Mouse (Mus musculus): ENCODE data around the gene Pole2. TPM values are rescaled to one million over a fixed set of nuclear protein-coding genes. Genes with fewer than 3 reads are reported as not detected.
"Not testable (repeated sequence)": the region's sequence is repeated elsewhere in the genome, so short reads cannot be mapped to it uniquely, and the experiment has no call there.

Gene Pole2
- total RNA-seq, 2 experiments from 2014 or later = 0.69 to 0.85 TPM

DNA sequence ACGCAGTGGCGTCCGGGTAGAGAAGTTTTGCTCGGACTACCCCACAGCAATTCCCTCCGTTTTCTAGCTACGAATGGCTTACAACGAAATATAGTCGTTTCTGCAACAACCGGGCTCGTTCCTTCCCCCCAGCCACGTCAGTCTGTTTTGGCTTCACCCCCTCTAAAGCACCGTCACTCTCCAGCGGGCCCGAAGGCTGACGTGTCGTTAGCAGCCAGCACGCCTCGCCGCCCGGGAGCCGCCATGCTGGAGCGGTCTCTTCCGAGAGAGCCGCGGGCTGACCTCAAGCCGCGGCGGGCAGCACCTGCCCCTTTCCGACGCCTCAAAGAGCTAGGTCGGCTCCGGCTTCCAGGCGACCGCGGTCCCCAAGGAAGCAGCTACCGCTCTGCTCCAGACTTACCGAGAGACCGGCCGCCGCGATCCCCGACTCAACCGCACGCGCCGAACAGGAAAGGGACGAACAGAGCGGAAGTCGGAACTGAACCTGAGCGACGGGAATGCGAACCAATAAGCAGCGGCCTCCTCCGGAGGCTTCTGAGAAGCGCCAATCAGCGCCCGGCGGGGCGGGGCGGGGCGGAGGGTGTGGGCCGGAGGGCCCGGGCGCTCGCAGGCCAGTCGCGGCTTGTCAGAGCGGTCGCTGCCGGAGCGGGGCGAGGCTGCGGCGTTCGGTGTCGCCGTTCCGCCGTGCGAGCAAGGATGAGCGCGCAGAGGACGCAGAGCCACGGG lies 44.2 kb downstream of the Pole2 start, which contains the start of the genes Rpl36al and Mgat2:
Gene Rpl36al, minus strand, starts transcription at position 501 of the 726 bp plus-strand sequence.
Gene Mgat2, plus strand, starts transcription at position 575 of the 726 bp plus-strand sequence.
- DNase-seq (ENCODE audit: low spot score in 2 of 2) = peak; percentile 99

DNA sequence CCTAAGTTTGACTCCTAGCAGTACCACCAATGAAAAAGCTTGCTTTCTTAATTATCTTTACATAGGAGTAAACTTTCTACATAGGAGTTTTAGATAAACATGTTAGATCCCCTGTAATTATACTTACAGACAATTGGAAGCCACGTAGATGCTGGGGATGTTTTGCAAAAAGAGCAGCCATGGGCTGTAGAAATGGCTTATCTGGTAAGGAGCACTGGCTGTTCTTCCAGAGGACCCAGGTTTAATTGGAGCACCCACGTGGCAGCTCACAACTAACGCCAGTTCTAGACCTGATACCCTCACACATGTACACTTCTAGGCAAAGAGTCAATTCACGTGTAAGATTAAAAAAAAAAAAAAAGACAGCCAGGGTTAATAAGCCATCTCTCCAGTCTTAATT lies 46.2 kb downstream of the Pole2 start:
- no peak for DNase-seq (ENCODE audit: low spot score in 2 of 2)

DNA sequence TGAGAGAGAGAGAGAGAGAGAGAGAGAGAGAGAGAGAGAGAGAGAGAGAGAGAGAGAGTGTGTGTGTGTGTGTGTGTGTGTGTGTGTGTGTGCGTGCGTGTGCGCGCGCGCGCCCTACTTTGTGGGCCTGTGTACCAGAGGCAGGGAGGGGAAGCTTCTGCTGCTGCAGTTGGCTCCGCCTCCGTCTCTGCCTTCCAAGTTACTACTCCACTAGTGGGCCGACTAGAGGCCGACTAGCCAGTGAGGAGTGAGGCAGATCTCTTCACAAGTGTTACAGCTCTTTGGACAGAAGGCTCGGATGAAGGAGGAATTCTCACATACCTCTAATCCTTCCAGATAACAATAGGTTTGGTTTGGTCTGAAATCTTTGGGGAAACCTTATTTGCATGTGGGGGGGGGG lies 48.6 kb downstream of the Pole2 start:
- no peak for DNase-seq (ENCODE audit: low spot score in 2 of 2)

DNA sequence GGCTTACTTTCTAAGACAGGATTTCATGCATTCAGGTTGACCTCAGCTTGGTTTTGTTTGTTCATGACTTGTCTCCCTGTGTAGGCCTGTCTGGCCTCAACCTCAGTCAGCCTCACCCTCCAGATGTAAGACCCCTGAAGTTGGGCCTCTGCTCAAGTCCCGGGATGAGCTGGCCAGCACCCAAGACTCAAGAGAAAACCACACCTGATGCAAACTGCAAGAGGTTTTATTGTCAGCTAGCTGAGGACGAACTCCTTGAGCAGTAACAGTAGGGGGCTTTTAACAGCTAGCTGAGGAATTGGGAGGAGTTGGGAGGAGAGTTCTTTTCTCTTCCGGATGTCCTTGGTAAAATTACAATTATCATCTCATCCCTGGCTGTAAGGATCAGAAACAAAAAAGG lies 50.5 kb downstream of the Pole2 start:
- DNase-seq (ENCODE audit: low spot score in 2 of 2) = no peak

DNA sequence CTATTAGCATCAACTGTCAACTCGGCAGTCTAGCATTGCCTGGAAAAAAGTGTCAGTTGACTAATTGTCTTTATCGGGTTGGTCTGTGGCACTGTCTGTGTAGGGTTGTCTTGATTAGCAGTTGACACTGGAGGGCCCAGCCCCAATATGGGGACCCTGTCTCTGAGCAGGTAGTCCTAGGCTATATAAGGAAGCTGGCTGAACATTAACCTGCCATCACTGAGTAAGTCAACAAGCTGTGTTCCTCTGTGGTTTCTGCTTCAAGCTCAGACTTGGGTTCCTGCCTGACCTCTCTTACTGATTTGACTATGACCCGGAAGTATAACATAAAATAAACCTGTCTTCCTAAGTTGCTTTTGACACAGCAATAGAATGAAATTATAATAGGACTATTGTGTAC lies 52.0 kb downstream of the Pole2 start:
- DNase-seq (ENCODE audit: low spot score in 2 of 2) = no peak

DNA sequence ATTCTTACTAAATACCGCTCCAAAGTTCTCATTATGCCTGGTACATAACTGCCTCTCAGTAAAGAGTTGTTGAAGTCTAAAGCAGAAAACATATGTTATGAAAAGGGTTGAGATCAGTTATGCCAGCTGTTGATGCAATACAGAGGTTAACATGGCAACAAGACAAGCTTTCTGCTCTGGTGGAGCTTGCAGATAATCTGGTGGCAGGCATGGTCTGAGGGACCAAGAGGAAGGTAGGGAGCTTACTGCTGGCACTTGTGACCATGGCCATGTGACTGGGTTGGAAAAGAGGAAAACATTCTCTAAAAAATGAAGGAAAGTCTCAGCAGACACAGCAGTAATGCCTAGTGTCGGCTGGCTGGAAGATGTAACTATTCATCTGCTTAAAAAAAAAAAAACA lies 56.7 kb downstream of the Pole2 start:
- no peak for DNase-seq (ENCODE audit: low spot score in 2 of 2)

DNA sequence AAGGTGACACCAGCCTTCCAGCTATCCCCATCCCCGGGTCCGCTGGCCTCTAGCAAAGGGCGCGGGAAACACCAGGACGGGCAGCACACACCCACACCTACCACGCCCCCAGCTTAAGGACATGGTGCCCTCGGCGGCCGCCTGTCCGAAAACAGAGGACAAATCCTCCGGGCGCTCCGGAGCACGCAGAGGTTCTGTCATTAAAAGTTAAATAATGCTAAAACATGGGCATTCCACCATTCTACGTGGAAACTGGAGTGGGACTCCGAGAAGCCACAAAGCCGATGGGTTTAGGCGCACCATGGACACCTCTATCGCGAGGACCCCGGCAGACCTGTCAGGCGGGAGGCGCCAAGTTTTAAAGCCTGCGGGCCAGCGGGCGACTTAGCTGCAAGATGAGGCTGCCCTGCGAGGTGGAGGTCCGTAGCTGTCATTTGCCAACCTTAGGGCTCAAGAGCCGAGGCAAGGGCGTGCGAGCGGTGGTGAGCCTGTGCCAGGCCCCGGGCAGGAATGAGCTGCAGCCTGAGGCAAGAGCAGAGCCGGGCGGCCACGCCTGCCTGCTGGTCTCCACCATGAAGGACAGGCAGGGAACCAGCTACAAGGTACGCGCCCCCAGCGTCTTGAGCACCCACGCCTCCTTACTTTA lies 59.4 kb downstream of the Pole2 start, which contains the start of gene Lrr1:
Gene Lrr1, plus strand, starts transcription at position 354 of the 646 bp plus-strand sequence.
- DNase-seq (ENCODE audit: low spot score in 2 of 2) = peak; percentile 83 to 95

DNA sequence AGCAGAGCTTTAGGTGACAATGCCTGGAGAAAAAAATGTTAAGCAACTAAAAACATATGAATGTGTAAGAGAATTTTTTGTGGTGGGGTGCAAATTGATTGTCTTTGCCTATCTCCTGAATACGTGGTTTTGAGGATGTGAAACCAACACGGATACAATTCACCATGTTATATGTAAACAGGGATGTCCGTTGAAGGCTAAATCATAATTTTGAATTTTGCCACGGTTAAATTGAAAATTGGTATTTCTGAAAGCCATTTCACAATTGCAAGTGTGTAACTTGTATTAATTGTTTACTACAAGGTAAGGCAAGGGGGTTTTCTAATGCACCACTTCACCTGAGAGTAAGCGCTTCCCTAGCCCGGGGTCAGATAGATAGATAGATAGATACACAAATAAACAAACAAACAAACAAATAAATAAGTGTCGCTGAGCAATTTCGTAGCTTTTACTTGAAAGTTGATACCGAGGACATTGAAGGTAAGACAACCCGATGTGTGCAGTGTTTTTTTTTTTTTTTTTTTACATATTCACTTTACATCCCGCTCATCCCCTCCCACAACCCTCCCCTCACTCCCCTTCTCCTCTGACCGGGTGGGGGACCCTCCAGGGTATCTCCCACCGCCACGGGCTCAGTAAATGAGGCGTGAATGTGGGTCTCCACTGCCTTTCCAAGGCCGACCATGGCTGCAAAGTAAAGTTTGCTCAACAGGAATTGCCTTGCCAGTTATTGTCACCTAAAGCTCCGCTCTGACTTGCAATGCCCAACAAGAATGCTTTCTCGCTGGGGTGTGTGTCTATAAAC lies 60.1 kb downstream of the Pole2 start:
- DNase-seq (ENCODE audit: low spot score in 2 of 2) = no peak

DNA sequence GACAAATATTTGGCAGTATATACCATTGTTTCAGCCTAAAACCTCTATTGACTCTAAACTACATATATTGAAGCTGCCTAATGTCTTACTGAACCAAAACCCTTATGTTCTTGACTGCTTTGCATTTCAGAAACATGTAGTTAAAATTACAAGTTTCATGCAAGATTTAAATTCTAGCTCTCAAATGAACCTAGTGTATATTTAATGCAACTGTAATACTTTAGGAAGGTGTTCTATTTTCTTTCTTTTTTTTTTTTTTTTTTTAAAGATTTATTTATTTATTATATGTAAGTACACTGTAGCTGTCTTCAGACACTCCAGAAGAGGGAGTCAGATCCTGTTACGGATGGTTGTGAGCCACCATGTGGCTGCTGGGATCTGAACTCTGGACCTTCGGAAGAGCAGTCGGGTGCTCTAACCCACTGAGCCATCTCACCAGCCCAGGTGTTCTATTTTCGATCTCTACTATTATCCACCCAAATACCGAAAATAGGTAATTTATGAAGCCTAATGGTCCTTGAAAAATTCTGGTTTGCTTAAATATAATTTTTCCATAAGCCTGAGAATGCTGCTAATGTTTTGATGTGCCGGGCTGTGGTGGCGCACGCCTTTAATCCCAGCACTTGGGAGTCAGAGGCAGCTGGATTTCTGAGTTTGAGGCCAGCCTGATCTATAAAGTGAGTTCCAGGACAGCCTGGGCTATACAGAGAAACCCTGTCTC lies 61.0 kb downstream of the Pole2 start:
- DNase-seq (ENCODE audit: low spot score in 2 of 2) = not testable (repeated sequence)

DNA sequence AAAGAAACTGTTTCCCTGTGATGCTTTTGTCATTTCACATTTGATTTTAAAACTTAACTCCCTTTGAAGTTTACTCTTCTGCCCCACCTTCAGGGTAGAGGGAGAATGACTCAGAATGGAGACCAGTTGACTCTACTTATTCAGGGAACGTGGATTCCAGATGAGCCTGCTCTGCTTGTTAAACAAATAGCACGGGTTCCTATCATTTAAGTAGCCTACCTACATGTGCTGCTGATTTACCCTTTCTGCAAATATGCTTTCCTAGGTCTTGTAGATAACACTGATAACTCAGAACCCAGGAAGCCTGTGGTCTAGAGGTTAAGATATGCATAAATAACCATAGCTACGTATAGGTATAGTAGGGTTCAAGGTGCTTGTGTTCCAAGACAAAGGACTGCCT lies 63.1 kb downstream of the Pole2 start:
- DNase-seq (ENCODE audit: low spot score in 2 of 2) = no peak

DNA sequence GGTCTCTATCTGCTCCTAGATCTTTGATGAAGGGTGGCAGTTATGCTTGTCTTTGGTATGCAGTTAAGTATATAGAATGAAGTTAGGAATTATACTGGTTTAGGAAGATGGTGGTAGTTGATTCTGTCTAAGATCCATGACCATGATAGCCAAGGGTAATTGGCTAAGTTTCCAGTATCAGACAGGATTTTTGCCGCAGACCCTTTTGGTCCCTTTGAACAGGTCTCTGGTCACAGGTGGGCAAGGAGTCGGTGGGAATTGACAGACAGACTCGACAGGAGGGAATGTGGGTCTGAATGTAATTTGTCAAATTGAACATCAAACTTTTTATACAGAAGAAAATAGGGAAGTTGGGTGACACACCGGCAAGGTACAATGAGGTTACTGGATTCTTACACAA lies 64.4 kb downstream of the Pole2 start:
- DNase-seq (ENCODE audit: low spot score in 2 of 2) = not testable (repeated sequence)

DNA sequence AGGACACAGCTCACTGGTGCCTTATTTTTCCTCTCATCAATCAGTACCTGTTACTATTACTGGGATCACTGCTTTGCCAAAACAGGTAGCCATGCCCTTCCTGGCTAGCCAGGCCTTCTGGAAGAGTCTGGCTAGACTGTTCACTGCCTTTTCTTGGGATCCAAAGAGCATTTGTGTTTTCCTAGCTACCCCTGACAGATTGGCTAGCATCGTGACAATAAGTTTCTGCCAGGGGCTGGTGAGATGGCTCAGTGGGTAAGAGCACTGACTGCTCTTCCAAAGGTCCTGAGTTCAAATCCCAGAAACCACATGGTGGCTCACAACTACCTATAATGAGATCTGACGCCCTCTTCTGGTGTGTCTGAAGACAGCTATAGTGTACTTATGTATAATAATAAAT lies 67.3 kb downstream of the Pole2 start:
- DNase-seq (ENCODE audit: low spot score in 2 of 2) = not testable (repeated sequence)

DNA sequence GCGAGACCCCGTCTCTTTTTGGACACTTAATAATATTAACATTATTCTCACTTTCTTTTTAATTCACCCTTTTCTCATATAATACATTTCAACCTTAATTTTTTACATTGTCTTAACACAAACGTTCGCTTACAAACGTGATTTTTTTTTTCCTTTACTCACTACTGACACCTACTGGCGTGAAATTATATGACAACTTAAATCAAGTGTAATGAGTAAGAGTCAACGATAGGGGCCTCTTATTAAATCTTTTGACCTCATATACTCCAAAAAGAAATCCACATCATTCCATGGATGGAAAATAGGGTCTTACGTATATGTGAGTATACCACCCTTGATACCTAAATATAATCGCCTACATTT lies 68.4 kb downstream of the Pole2 start:
- DNase-seq (ENCODE audit: low spot score in 2 of 2) = peak; percentile 17 to 60

DNA sequence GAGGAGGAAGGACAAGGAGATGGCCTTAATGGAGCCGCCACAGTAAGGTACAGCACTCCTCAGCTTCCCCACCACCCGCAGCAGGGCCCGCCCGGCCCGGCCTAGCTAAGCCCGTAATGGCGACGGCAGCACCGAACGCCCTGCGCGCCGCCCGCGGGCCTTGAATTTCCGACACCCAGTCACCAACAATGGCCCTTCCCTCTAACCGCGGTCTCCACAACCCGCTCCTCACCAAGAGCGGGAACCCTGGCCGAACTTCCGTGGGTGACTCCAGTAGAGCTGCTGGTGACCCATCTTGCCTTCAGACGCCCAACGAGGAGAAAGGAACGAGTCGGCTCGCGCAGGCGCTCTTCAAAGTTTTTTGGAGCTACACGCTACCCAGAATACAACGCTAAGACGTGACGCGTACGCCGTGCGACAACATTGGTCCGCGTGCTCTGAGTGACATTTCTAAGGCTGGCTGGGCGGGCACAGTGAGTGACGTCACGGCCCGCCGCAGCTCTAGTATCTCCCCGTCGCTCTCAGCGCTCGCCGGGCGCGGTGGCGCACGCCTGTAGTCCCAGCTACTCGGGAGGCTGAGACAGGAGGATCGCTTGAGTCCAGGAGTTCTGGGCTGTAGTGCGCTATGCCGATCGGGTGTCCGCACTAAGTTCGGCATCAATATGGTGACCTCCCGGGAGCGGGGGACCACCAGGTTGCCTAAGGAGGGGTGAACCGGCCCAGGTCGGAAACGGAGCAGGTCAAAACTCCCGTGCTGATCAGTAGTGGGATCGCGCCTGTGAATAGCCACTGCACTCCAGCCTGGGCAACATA lies 69.0 kb downstream of the Pole2 start, which contains the start of gene Rps29:
Gene Rps29, minus strand, starts transcription at position 422 of the 813 bp plus-strand sequence.
- peak; percentile 98 to 99 for DNase-seq (ENCODE audit: low spot score in 2 of 2)

DNA sequence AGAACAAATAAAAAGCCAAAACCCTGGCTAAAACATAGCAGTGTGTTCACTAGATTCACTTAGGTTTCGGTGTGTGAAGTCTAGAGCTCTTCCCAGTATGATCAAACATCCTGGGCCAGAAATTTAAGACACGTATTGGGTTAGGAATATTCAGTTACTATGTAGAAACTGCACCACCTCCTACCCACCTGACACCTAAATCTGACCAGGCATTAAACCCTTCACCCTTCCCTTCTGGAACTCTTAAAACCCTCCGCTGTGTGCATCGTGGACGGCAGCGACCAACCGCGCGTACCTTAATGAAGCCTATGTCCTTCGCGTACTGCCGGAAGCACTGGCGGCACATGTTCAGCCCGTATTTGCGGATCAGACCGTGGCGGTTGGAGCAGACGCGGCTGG lies 69.6 kb downstream of the Pole2 start:
- no peak for DNase-seq (ENCODE audit: low spot score in 2 of 2)

DNA sequence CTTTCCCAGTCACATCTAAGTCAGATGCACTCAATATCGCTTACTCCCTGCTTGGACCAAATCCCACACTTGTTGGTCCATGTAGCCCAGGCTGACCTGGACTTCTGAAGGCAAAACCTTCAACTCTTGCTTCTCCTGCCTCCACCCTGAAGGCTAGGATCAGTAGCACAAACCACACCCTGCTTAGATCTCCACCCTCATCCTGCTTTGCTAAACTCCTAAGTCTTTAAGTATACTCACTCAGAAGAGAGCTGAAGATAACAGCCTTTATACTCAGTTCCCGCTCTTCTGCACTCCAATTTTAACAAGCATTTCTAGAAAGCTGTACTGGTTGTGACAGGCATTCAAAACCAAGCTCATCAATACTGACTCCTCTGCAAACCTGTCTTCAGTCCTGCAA lies 70.9 kb downstream of the Pole2 start:
- no peak for DNase-seq (ENCODE audit: low spot score in 2 of 2)

DNA sequence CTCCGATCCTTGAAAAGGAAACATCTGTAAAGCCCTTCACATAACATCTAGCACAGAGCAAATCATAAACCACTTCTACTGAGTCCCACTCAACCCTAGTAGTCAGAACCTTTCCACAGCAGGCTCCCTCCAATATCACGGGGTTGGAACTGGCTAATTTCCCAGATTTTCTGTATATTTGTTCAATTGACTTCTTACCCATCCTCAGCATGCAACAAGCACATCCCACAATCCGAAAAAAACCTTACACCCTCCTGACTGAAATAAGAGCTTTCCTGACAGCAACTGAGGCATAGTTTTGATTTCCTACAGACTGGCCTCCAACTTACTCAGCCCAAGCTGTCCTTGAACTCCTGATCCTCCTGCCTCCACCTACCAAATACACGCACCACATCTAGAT lies 71.6 kb downstream of the Pole2 start:
- no peak for DNase-seq (ENCODE audit: low spot score in 2 of 2)

DNA sequence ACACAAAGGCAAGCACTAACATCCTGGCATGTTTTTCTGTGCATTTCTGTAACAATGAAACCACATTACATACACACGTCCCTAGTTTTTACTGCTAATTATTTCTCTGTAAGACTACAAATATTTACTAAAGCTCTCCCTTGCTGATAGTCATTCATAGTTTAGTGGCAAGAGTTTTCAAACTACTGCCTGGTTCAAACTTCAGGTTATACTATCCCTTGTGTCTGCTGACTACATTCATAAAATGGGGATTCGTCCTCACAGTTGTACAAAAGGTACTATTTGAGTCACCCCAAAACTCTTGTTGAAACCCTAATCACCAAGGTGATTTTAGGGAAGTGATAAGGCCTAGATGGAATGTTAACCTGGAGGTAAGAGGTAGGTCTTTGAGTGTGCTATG lies 72.1 kb downstream of the Pole2 start:
- DNase-seq (ENCODE audit: low spot score in 2 of 2) = no peak

Data from layer of hippocampus, postnatal 14 days (tissue).